Mouse (Mus musculus): Measurements from ENCODE around the gene Cfap69.

GRCm38 (mm10) chr5:5668920-5669319, 4.9 kb upstream of the Cfap69 start:
- TF ChIP-seq CTCF (IDR thresholded peaks at IDR 0.05; ENCODE audit: low read depth, low read length) (no peak), POLR2A (IDR thresholded peaks at IDR 0.05; ENCODE audit: extremely low read depth, insufficient read depth, low read length) (no peak)
